Mouse (Mus musculus) left cerebral cortex, adult 8-10 months (tissue): ENCODE data around the gene Mdp1. TPM values are rescaled to one million over a fixed set of nuclear protein-coding genes. Genes with fewer than 3 reads are reported as not detected.

ENCODE experiments used
- total RNA-seq, 4 experiments: library from RNA; stranded (reverse); gene quantifications; 2 replicates each; pipeline ENCODE4 v1.2.4; 2022

Gene Mdp1
- total RNA-seq, 4 experiments from 2014 or later, result 40.7 to 48.1 (median 44.1) TPM

Other genes starting within 250 kb of the Mdp1 start
- 10 to 100 TPM; 17.2 to 28.5 (median 20.8) TPM for gene Dhrs4, start 181.8 kb downstream of the Mdp1 start, total RNA-seq
- 10 to 100 TPM; 39.6 to 50.3 (median 42.5) TPM for gene Carmil3, start 169.9 kb downstream of the Mdp1 start, total RNA-seq
- gene Cpne6, start 150.1 kb downstream of the Mdp1 start, total RNA-seq, result 100 to 1,000 TPM; 151 to 192 (median 180) TPM
- gene Nrl, start 135.5 kb downstream of the Mdp1 start, total RNA-seq, result under 1 TPM; 0.46 to 0.82 (median 0.69) TPM
- gene Pck2, start 120.2 kb downstream of the Mdp1 start, total RNA-seq, result 10 to 100 TPM; 25.2 to 29.7 (median 27.7) TPM
- 10 to 100 TPM; 83.5 to 91.6 (median 85.1) TPM for gene Dcaf11, start 100.5 kb downstream of the Mdp1 start, total RNA-seq
- gene A730061H03Rik, start 100.1 kb downstream of the Mdp1 start, total RNA-seq, result under 1 TPM in 2 of 4 experiments, not detected in 2; 0.84 to 0.98 TPM
- not detected for gene Fitm1, start 84.9 kb downstream of the Mdp1 start, total RNA-seq
- 10 to 100 TPM; 53.6 to 63.7 (median 58.8) TPM for gene Psme1, start 82.4 kb downstream of the Mdp1 start, total RNA-seq
- gene Emc9, start 75.2 kb downstream of the Mdp1 start, total RNA-seq, result 10 to 100 TPM; 46.3 to 59.7 (median 50.8) TPM
- gene Psme2, start 69.4 kb downstream of the Mdp1 start, total RNA-seq, result 10 to 100 TPM; 50.2 to 74.0 (median 51.3) TPM
- 10 to 100 TPM; 31.4 to 46.1 (median 38.0) TPM for gene Rnf31, start 68.8 kb downstream of the Mdp1 start, total RNA-seq
- gene Irf9, start 56.9 kb downstream of the Mdp1 start, total RNA-seq, result 10 to 100 TPM in 2 of 4 experiments, 1 to 10 TPM in 2; 7.5 to 15.2 (median 11.2) TPM
- gene Rec8, start 42.5 kb downstream of the Mdp1 start, total RNA-seq, result 1 to 10 TPM; 1.5 to 4.9 (median 3.7) TPM
- gene Ipo4, start 24.6 kb downstream of the Mdp1 start, total RNA-seq, result 100 to 1,000 TPM; 122 to 146 (median 132) TPM
- 1 to 10 TPM; 3.5 to 4.2 (median 4.0) TPM for gene Gm49378, start 22.6 kb downstream of the Mdp1 start, total RNA-seq
- gene Tm9sf1, start 16.7 kb downstream of the Mdp1 start, total RNA-seq, result 10 to 100 TPM; 37.5 to 45.6 (median 38.9) TPM
- gene Tssk4, start 10.3 kb downstream of the Mdp1 start, total RNA-seq, result 1 to 10 TPM in 1 of 4 experiments, under 1 TPM in 3; 0.53 to 1.2 (median 0.89) TPM
- 10 to 100 TPM; 19.9 to 24.2 (median 22.4) TPM for gene Gmpr2, start 11.4 kb upstream of the Mdp1 start, total RNA-seq
- gene Nedd8, start 11.6 kb upstream of the Mdp1 start, total RNA-seq, result 100 to 1,000 TPM; 310 to 370 (median 342) TPM
- 10 to 100 TPM; 16.3 to 18.2 (median 18.0) TPM for gene Tinf2, start 21.3 kb upstream of the Mdp1 start, total RNA-seq
- gene Tgm1, start 53.4 kb upstream of the Mdp1 start, total RNA-seq, result 1 to 10 TPM in 2 of 4 experiments, not detected in 2; 1.1 to 1.4 TPM
- gene Rabggta, start 61.8 kb upstream of the Mdp1 start, total RNA-seq, result 10 to 100 TPM; 52.2 to 54.7 (median 54.0) TPM
- 100 to 1,000 TPM in 2 of 4 experiments, 10 to 100 TPM in 2; 86.1 to 119 (median 97.8) TPM for gene Dhrs1, start 85.2 kb upstream of the Mdp1 start, total RNA-seq
- 10 to 100 TPM in 3 of 4 experiments, 1 to 10 TPM in 1; 9.7 to 11.8 (median 11.0) TPM for gene Nop9, start 85.2 kb upstream of the Mdp1 start, total RNA-seq
- gene Cideb, start 98.0 kb upstream of the Mdp1 start, total RNA-seq, result 1 to 10 TPM; 1.5 to 3.1 (median 2.4) TPM
- under 1 TPM; 0.21 to 0.28 (median 0.25) TPM for gene Ltb4r2, start 100.9 kb upstream of the Mdp1 start, total RNA-seq
- gene Ltb4r1, start 105.5 kb upstream of the Mdp1 start, total RNA-seq, result under 1 TPM in 3 of 4 experiments, not detected in 1; 0.26 to 0.65 (median 0.53) TPM
- 1 to 10 TPM; 3.3 to 6.2 (median 4.7) TPM for gene Adcy4, start 123.6 kb upstream of the Mdp1 start, total RNA-seq
- gene Ripk3, start 128.4 kb upstream of the Mdp1 start, total RNA-seq, result under 1 TPM in 2 of 4 experiments, not detected in 2; 0.73 to 0.98 TPM
- gene Nfatc4, start 162.6 kb upstream of the Mdp1 start, total RNA-seq, result 1 to 10 TPM; 1.0 to 2.7 (median 2.1) TPM
- gene Nynrin, start 193.5 kb upstream of the Mdp1 start, total RNA-seq, result 10 to 100 TPM in 2 of 4 experiments, 1 to 10 TPM in 2; 7.3 to 13.3 (median 11.3) TPM
- under 1 TPM; 0.09 to 0.52 (median 0.23) TPM for gene Cbln3, start 223.9 kb upstream of the Mdp1 start, total RNA-seq
- 10 to 100 TPM; 12.7 to 15.8 (median 13.0) TPM for gene Khnyn, start 224.4 kb upstream of the Mdp1 start, total RNA-seq
- 100 to 1,000 TPM; 101 to 123 (median 111) TPM for gene Sdr39u1, start 239.8 kb upstream of the Mdp1 start, total RNA-seq